Mouse (Mus musculus): ENCODE measurements around the gene Tuba1c.

DNA sequence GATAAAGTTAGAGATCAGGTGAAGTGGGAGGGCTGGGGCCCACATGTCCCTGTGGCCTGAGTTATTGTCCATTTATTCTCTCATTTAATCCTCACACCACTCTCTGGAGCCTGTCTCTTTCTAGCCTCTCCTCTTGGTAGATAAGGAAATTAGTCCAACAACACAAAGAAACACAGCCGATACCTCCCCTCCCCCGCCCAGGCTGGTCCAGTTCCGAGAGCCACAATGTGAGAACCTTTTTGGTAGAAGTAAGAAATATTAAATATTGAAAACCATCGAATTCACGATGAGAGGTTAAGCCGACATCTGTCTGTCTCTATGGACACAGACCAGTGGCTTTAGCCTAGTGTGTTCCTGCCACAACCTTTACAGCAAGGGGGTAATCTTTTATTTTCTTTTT lies 45.0 kb upstream of the Tuba1c start:
- no peak for TF ChIP-seq CTCF (IDR thresholded peaks at IDR 0.05; ENCODE audit: extremely low read depth, insufficient read depth, low read length)
- no peak for TF ChIP-seq POLR2A (IDR thresholded peaks at IDR 0.05; ENCODE audit: extremely low read depth, insufficient read depth, low read length)

Measured in cortical plate, adult 2 months (tissue).